Mouse (Mus musculus): ENCODE results near the gene Defb19. TPM values are rescaled to one million over a fixed set of nuclear protein-coding genes. Genes with fewer than 3 reads are reported as not detected.

The Defb19 gene
- not detected in 2 replicates for polyA plus RNA-seq (2015; fragmentation: Nextera tagmentation; extraction: Ambion mirVana)

DNA sequence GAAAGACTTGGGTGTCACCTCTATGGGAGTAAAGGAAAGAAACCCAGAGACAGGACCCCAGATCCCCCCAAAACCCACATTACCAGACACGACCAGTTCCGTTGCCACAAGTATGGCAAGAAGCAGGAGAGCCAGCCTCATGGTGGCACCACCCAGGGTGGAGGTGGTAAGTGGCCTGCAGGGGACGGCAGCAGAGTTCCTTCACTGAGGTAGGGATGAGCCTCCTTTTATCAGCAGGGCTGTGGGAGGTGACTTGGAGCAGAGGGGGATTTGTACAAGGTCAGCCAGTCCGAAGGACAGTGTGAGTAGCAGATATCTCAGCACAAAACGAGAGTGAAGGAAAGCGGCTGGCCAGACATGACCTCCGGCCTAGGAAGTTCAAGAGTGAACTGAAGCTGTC lies at the start of gene Defb19:
Gene Defb19, minus strand, starts transcription at position 206 of the 400 bp plus-strand sequence.
- H3K27me3 ChIP-seq = no peaks in the 10 kb centered on the region
- no peaks in the 10 kb centered on the region for H3K4me1 ChIP-seq
- H3K9me3 ChIP-seq = no peaks in the 10 kb centered on the region
- no peak within 1 kb of the TSS for H3K4me3 ChIP-seq
- H3K36me3 ChIP-seq = no peaks in the 10 kb centered on the region
- H3K9ac ChIP-seq (replicated peaks) = no peak within 1 kb of the TSS
- no peak within 1 kb of the TSS for H3K27ac ChIP-seq (replicated peaks)
- no peak for ATAC-seq (replicated peaks)
- H3K4me2 ChIP-seq (replicated peaks) = no peak within 1 kb of the TSS
- 75% methylated on average over 7 of the region's 7 CpGs for WGBS

DNA sequence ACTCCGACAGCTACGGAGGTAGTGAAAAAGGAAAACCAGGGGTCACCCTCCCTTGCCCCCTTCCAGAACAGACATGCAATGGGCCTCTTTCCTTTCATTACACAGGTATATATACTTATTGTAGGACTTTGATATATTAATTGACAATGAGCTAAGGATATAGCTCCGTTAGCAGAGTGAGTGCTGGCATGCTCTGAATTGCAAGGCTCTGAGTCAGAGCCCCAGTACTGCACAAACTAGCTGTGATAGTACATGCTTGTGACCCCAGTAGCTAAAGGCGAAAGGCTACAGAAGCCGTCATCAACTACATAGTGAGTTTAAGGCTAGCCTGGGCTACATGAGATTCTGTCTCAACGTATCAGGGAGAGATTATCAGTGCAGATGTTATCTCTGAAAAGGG lies 49.8 kb upstream of the Defb19 start:
- no peaks in the 10 kb centered on the region for H3K9me3 ChIP-seq
- no peak for ATAC-seq (replicated peaks)
- no peak overlapping the region for H3K4me2 ChIP-seq (replicated peaks)
- 89% methylated on average over 6 of the region's 6 CpGs for WGBS
- H3K27me3 ChIP-seq = peaks cover 38% of the 10 kb centered on the region
- H3K27ac ChIP-seq (replicated peaks) = no peak overlapping the region
- peaks cover 12% of the 10 kb centered on the region for H3K4me1 ChIP-seq
- H3K4me3 ChIP-seq = no peak overlapping the region
- no peaks in the 10 kb centered on the region for H3K36me3 ChIP-seq
- H3K9ac ChIP-seq (replicated peaks) = no peak overlapping the region

DNA sequence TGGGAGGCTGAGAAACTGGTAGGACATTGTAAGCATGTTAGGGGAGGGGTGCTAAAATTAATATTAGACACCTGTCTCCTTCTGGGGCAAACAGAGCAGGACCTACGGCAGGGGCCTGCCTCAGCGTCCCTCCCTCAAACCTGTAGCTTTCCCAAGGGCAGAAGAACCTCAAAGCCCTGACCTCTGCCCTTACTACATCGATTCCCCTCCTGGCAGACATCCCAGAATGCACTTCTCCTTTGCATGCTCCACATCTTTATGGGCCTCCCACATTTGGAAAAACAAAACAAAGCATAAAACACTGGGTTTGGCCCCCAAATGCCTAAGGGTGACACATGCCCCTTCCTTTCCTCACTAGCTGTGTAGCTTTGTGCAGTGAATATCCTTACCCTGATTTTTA lies 49.1 kb upstream of the Defb19 start:
- Histone ChIP-seq H3K27me3 (peaks cover 38% of the 10 kb centered on the region), H3K9me3 (no peaks in the 10 kb centered on the region)

DNA sequence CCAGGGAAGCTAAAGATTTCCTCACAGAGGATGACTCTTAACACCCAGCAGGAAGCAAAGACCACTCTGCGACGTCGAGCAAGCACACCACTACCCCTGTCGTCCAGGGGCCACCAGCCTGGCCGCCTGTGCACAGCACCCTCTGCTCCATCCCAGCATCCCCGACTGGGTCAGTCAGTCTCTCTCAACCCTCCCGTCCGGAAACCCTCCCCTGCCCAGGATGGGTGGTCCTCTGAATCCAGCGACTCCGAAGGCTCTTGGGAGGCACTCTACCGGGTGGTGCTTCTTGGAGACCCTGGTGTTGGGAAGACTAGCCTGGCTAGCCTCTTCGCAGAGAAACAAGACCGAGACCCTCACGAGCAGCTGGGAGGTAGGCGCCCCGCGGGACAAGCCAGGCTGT lies 48.0 kb upstream of the Defb19 start:
- Histone ChIP-seq H3K9me3 (no peaks in the 10 kb centered on the region), H3K4me2 (replicated peaks) (no peak overlapping the region), H3K27me3 (peaks cover 38% of the 10 kb centered on the region), H3K4me1 (peaks cover 12% of the 10 kb centered on the region), H3K4me3 (no peak overlapping the region), H3K27ac (replicated peaks) (no peak overlapping the region), H3K36me3 (no peaks in the 10 kb centered on the region), H3K9ac (replicated peaks) (no peak overlapping the region)
- 41% methylated on average over 17 of the region's 17 CpGs for WGBS
- ATAC-seq (replicated peaks) = no peak

More for the DNA sequence above, 49.1 kb upstream of the Defb19 start:
- peaks cover 12% of the 10 kb centered on the region for H3K4me1 ChIP-seq
- no peak for ATAC-seq (replicated peaks)
- no peak overlapping the region for H3K9ac ChIP-seq (replicated peaks)
- H3K4me3 ChIP-seq = no peak overlapping the region
- H3K27ac ChIP-seq (replicated peaks) = no peak overlapping the region
- H3K36me3 ChIP-seq = no peaks in the 10 kb centered on the region
- H3K4me2 ChIP-seq (replicated peaks) = no peak overlapping the region
- WGBS = 67% methylated on average over 3 of the region's 3 CpGs

DNA sequence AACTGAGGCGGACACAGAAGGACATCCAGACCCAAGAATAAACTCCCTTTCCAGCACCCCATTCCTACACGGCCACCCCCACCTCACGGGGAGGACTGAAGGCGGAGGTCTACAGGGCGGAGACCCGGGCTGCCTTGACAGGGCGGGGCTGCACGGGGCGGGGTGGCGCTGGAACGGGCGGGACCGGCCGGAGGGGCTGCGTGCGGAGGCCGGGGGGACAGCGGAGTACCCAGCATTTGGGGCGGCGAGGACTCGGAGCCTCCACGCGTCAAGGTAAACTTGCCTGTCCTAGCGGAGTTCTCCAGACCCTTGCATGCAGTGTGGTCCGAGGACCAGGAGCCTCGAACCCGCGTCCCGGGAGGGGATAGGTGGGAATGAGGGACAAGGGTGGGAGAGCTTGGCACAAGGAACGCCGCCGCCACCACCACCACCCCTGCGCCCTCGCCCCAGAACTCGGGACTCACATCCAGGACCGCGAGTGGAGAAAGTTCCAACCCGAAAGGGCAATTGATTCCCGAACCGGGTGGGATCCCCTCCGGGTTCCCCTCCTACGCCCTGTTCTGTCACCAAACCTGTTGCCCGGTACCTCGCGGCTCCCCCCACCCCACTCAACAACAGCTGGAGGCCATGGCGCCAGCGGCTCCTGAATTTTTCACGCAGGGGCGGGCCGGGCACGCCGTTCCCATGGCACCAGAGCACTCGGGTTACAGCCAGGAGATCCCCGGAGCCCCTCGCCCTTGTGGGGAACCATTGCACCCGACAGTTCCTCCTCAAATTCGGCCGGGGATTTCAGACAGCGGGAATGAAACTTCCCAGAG lies 46.9 kb upstream of the Defb19 start, which contains the start of gene Rem1:
Gene Rem1, plus strand, starts transcription at position 178 of the 818 bp plus-strand sequence.
- peak within 1 kb of the TSS; percentile 47 for H3K4me2 ChIP-seq (replicated peaks)
- H3K9ac ChIP-seq (replicated peaks) = no peak within 1 kb of the TSS; the same call in 1 of the 2 replicates
- no peaks in the 10 kb centered on the region for H3K9me3 ChIP-seq
- no peaks in the 10 kb centered on the region for H3K36me3 ChIP-seq
- no peak within 1 kb of the TSS for H3K27ac ChIP-seq (replicated peaks)
- 1% methylated on average over 59 of the region's 59 CpGs for WGBS
- no peak for ATAC-seq (replicated peaks)
- H3K4me3 ChIP-seq = peak within 1 kb of the TSS; percentile 32
- peaks cover 38% of the 10 kb centered on the region for H3K27me3 ChIP-seq
- H3K4me1 ChIP-seq = peaks cover 12% of the 10 kb centered on the region

DNA sequence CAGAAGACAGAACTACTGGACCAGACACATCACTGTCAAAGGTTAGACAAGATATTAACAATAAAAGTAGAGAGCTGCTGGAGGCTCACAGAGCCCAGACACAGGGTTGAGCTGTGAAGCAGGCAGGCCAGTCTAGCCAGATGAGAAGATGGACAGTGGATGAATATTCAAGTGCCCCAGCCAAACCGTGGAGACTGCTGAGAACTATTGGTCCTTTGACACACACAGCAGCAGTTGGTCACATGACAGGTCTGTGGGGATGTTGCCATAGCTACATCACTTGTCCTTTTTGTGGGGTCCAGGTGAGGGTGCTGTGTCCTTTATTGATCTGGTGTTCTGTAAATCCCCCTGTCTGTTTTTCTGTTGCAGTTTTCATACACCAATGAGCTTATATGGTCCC lies 45.1 kb upstream of the Defb19 start:
- Histone ChIP-seq H3K4me2 (replicated peaks) (no peak overlapping the region), H3K27ac (replicated peaks) (no peak overlapping the region), H3K36me3 (no peaks in the 10 kb centered on the region), H3K9me3 (no peaks in the 10 kb centered on the region), H3K27me3 (peaks cover 38% of the 10 kb centered on the region), H3K9ac (replicated peaks) (no peak overlapping the region), H3K4me1 (peaks cover 12% of the 10 kb centered on the region), H3K4me3 (no peak overlapping the region)
- ATAC-seq (replicated peaks) = peak; percentile 43; the same call in 1 of the 2 replicates
- 4% methylated on average over 1 of the region's 1 CpGs for WGBS

DNA sequence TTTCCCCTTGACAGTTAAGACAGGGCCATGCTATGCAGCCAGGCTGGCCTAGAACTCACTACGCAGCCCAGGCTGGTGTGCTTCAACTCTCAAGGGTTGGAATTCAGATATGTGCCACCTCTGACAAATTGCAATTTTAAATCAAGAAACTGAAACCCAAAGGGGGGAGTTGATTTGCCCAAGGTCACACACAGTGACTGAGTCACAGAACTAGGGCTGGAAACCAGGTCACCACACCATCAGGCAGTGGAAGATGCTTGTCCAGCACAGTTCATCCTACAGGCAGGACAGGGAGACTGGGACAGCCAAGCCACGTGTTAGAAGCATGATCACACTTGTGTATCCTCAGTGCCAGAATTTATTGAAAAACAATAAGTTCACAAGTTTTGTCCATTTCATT lies 44.5 kb upstream of the Defb19 start:
- no peak for ATAC-seq (replicated peaks)
- Histone ChIP-seq H3K9me3 (no peaks in the 10 kb centered on the region), H3K36me3 (no peaks in the 10 kb centered on the region), H3K27me3 (peaks cover 38% of the 10 kb centered on the region), H3K9ac (replicated peaks) (no peak overlapping the region), H3K27ac (replicated peaks) (no peak overlapping the region), H3K4me1 (peaks cover 12% of the 10 kb centered on the region), H3K4me2 (replicated peaks) (no peak overlapping the region), H3K4me3 (no peak overlapping the region)
- 90% methylated on average over 2 of the region's 2 CpGs for WGBS

DNA sequence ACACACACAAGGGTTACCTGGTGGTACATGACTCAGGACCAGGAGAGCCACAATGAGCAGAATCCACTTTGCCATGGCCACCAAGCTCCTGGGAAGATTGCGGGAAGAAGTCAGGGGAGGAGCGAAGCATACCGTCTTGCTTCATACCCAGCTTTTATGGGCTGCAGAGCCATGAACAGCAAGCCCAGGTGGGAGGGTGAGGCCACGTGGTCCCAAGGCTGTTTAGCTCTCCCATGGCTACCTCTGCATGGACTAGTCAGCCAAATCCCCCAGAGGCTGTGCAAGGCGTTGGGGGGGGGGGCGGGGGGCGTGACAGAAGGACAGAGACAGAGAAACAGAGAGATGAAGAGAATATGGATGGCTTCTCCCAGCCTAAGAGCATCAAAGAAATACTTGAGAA lies 42.8 kb upstream of the Defb19 start, which contains the start of gene Defb25:
Gene Defb25, minus strand, starts transcription at position 101 of the 400 bp plus-strand sequence.
- H3K36me3 ChIP-seq = no peaks in the 10 kb centered on the region
- WGBS = 81% methylated on average over 7 of the region's 7 CpGs
- H3K9me3 ChIP-seq = no peaks in the 10 kb centered on the region
- no peak within 1 kb of the TSS for H3K9ac ChIP-seq (replicated peaks)
- no peak within 1 kb of the TSS for H3K4me2 ChIP-seq (replicated peaks)
- H3K27me3 ChIP-seq = peaks cover 26% of the 10 kb centered on the region
- no peak for ATAC-seq (replicated peaks)
- peaks cover 12% of the 10 kb centered on the region for H3K4me1 ChIP-seq
- H3K27ac ChIP-seq (replicated peaks) = no peak within 1 kb of the TSS
- H3K4me3 ChIP-seq = no peak within 1 kb of the TSS

DNA sequence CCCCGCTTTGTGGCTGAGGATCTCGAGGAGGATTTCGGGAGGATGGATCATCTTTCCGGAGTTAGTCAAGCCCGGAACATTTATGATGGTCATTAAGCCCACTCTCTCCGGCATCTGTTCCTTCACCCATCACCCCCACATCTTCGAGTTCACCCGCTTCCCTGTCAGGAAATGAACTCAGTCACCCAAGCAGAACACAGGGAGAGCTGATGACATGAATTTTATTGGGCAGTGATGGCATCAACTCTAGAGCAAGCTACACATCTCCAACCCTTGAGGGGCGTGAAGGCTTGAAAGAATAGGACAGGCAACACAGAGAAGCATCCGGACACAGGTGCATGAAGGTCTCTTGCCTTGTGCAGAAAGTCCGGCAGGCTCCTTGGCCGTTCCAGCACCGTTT lies 42.0 kb upstream of the Defb19 start:
- Histone ChIP-seq H3K27me3 (peaks cover 18% of the 10 kb centered on the region), H3K27ac (replicated peaks) (no peak overlapping the region), H3K36me3 (no peaks in the 10 kb centered on the region), H3K9me3 (no peaks in the 10 kb centered on the region), H3K4me2 (replicated peaks) (no peak overlapping the region), H3K4me3 (no peak overlapping the region), H3K9ac (replicated peaks) (no peak overlapping the region), H3K4me1 (peaks cover 8% of the 10 kb centered on the region)
- no peak for ATAC-seq (replicated peaks)
- 91% methylated on average over 13 of the region's 13 CpGs for WGBS

DNA sequence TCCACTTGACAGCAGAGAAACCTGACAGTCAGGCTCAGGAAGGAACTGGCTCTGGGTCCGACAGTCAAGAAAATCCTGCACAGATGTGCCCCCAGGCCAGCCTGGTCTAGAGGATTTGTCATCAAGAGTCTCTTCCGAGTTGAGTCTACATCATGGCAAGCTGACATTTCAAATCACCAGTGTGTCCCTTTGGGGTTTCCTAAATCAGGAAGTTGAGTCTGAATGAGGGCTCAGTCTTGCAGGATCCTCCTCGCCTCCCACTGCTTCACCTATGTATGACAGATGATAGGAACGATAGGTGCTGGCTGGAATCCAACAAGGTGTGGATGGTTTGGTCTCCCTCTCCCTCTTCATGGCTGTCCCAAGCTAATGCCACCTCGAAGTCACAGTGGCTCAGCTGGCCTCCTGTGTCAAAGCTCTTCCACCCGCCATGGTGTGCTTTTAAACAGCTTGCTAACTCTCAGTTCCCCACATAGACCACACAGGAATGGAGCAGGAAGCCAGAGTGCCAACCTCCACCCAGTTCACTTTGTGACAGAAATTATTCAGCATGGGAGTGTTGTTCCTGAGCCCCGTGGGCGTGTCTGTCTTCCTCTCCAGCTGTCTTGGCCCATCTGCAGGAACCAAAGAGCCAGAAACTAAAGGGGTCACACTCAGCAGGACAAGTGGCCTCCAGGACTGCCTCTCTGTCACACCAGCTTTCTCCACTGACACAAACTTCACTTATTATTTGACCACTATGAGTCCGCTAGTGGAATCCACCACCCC lies 40.4 kb upstream of the Defb19 start:
- Histone ChIP-seq H3K9ac (replicated peaks) (no peak overlapping the region), H3K36me3 (no peaks in the 10 kb centered on the region), H3K27me3 (peaks cover 2% of the 10 kb centered on the region; the same call in 1 of the 2 replicates), H3K4me1 (no peaks in the 10 kb centered on the region), H3K9me3 (no peaks in the 10 kb centered on the region), H3K4me2 (replicated peaks) (no peak overlapping the region), H3K4me3 (no peak overlapping the region), H3K27ac (replicated peaks) (no peak overlapping the region)
- ATAC-seq (replicated peaks) = no peak
- WGBS = 81% methylated on average over 9 of the region's 9 CpGs

DNA sequence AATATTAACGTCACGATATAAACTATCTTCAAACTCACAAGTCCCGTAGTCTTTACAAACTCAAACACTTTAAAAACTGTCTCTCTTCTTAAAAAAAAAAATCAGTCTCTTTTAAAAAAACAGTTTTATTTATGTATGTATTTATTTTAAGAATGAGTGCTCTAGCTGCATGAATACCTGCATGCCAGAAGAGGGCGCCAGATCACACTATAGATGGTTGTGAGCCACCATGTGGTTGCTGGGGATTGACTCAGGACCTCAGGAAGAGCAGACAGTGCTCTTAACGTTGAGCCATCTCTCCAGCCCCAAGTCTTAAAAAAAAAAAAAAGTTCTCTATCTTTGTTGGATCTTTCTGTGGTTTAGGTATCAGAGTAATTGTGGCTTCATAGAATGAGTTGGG lies 37.3 kb upstream of the Defb19 start:
- Histone ChIP-seq H3K4me2 (replicated peaks) (no peak overlapping the region), H3K4me3 (no peak overlapping the region), H3K4me1 (no peaks in the 10 kb centered on the region), H3K27me3 (no peaks in the 10 kb centered on the region), H3K27ac (replicated peaks) (no peak overlapping the region), H3K9me3 (no peaks in the 10 kb centered on the region), H3K36me3 (no peaks in the 10 kb centered on the region), H3K9ac (replicated peaks) (no peak overlapping the region)
- WGBS = 56% methylated on average over 5 of the region's 5 CpGs
- no peak for ATAC-seq (replicated peaks)

DNA sequence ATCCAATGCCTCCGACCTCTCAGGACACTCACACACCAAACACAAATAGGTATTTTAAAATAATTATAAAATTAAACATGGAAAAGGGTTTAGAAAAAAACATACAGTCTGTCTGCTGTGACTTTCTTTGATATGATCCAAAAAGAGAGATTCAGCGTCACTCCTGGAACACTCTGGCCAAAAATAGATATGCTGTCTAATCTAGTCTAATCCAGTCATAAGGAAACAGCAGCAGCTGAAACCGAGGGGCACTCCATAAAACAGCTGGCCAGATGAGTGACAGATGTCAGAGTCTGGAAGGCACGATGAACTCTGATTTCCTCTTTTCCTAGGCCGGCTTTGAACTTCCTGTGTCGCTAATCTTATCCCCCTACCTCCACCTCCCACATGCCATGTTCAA lies 36.4 kb upstream of the Defb19 start:
- Histone ChIP-seq H3K9ac (replicated peaks) (no peak overlapping the region), H3K27me3 (no peaks in the 10 kb centered on the region), H3K27ac (replicated peaks) (no peak overlapping the region), H3K4me3 (no peak overlapping the region), H3K4me2 (replicated peaks) (no peak overlapping the region), H3K4me1 (no peaks in the 10 kb centered on the region), H3K9me3 (no peaks in the 10 kb centered on the region), H3K36me3 (no peaks in the 10 kb centered on the region)
- 90% methylated on average over 6 of the region's 6 CpGs for WGBS
- no peak for ATAC-seq (replicated peaks)
